In the genomic region with DNA sequence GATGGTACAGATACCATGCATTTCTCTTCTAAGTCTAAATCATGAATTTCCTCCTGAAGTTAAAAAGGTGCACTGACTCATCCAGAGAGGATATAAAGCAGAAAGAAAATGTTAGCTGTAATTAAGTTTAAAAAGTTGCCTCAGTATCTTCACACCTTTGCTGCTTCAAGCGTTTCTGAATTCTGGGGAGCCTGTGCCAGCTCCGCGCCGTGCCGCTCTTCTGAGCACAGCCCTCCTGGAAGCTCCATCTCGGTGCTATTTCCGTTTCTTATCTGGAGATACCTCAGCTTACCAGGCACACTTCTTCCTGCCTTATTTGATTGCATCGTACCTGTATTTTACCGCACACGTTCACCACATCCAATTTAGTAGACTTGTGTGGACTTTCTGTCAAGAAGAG, we compare ENCODE assay signal across 20 mouse cellular contexts.
"Had no signal": no experiment of that assay in that cellular context is flagged by ENCODE, and none has a peak within 500 bp of the region (broad histone marks: within the 10 kb centered on the region; RNA-seq: fewer than 3 reads in every experiment).

No protein-coding gene starts in this region.

- ATAC-seq: forebrain, embryonic 13.5 days; forebrain, embryonic 14.5 days; forebrain, embryonic 15.5 days; forebrain, embryonic 16.5 days; forebrain, postnatal 0 days had no signal

- DNase-seq: cerebellum, adult 2 months; cerebellum, adult 8-10 months; cerebellum, adult 9-10 months; cerebellum, adult 9-11 months; cerebellum, postnatal 10 days; cerebellum, postnatal 14 days; cerebellum, postnatal 25 days; embryo, embryonic 11 days; forebrain, postnatal 0 days; gastrocnemius, adult 2 months; gastrocnemius, postnatal 10 days; gastrocnemius, postnatal 14 days; gastrocnemius, postnatal 25 days; gastrocnemius, postnatal 36 days; heart, adult 11 months; heart, adult 2 months had no signal
